Mouse (Mus musculus): Measurements from ENCODE around the gene Inpp5k. TPM values are rescaled to one million over a fixed set of nuclear protein-coding genes. Genes with fewer than 3 reads are reported as not detected.
"Not testable (repeated sequence)": the region's sequence is repeated elsewhere in the genome, so short reads cannot be mapped to it uniquely, and the experiment has no call there.

Inpp5k gene
- polyA plus RNA-seq, 3 experiments from 2014 or later: 110 to 156 (median 133) TPM

DNA sequence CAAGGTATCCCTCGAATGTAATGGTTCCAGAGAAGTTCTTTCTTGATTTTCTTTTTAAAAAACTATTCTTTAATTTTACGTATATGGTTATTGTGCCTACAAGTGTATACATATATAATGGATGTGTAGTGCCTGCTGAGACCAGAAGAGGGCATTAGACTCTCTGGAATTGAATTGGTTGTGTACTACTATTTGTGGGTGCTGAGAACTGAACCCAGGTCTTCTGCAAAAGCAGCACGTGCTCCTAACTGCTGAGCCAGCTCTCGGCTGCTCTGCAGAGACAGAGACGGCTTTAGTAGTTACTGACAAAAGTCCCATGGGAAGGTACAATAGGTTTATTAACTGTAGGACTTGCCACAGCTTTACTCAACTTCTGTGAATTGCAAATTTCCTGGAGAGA lies 53.7 kb downstream of the Inpp5k start:
- no peak for ATAC-seq

GRCm38 (mm10) chr11:75684956-75685355 lies 54.2 kb downstream of the Inpp5k start:
- no peak for ATAC-seq

DNA sequence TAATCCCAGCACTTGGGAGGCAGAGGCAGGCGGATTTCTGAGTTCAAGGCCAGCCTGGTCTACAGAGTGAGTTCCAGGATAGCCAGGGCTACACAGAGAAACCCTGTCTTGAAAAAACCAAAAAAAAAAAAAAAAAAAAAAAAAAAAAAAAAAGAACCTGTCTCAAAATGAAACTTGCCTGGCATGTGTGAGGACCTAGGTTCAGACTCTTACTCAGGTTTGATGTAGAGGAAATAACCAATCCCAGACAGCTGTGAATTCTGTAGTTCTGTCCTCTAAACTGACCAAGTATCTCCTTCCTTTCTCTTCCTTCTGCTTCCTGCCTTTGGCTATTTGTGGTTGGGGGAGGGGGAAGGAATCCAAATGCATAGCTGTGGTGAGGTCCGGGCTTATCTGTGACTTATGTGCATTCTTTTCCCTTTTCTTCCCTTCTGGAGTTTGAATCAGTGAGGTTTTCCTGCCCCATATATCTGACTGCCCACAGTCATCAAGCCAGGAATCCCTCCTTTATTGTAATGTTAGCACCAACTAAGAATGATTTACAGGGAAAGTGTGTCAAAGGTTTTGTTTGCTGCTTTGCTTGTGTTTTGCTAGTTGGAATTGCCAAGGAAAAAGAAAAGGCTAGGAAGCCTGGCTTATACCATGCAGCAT lies 56.7 kb downstream of the Inpp5k start:
- no peak for ATAC-seq

GRCm38 (mm10) chr11:75688132-75688531 lies 57.3 kb downstream of the Inpp5k start:
- ATAC-seq: no peak

- no peak for ATAC-seq
These were observed 59.2 kb downstream of the Inpp5k start for GRCm38 (mm10) chr11:75689977-75690376.

- no peak for ATAC-seq
These were observed 60.3 kb downstream of the Inpp5k start for GRCm38 (mm10) chr11:75691047-75691446.

GRCm38 (mm10) chr11:75693570-75693969 lies 62.8 kb downstream of the Inpp5k start:
- no peak for ATAC-seq

DNA sequence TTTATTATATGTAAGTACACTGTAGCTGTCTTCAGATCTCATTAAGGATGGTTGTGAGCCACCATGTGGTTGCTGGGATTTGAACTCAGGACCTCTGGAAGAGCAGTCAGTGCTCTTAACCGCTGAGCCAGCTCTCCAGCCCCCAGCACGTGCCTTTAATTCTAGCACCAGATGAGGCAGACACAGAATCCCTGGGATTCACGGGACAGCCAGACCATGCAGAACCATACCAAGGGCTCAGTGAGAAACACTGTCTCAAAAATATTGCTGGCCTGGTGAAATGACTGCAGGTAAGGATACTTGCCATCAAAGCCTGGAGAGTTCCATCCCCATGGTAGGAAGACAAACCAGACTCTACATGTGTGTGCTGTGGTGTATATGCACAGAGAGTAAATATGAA lies 66.7 kb downstream of the Inpp5k start:
- ATAC-seq: not testable (repeated sequence)

Other genes starting within 250 kb of the Inpp5k start
- 1 to 10 TPM; 3.3 to 5.0 (median 4.9) TPM for gene Serpinf1, start 208.3 kb upstream of the Inpp5k start, polyA plus RNA-seq (2017; shearing (Covaris generic))
- gene Serpinf2, start 191.4 kb upstream of the Inpp5k start, polyA plus RNA-seq (2017; shearing (Covaris generic)): not detected
- 1 to 10 TPM; 5.1 to 7.9 (median 5.2) TPM for gene Wdr81, start 176.3 kb upstream of the Inpp5k start, polyA plus RNA-seq (2017; shearing (Covaris generic))
- gene Tlcd2, start 169.3 kb upstream of the Inpp5k start, polyA plus RNA-seq (2017; shearing (Covaris generic)): 10 to 100 TPM in 2 of 3 experiments, 1 to 10 TPM in 1; 10.0 to 23.2 (median 21.3) TPM
- gene Prpf8, start 144.2 kb upstream of the Inpp5k start, polyA plus RNA-seq (2017; shearing (Covaris generic)): 10 to 100 TPM; 37.6 to 48.7 (median 43.8) TPM
- not detected for gene Rilp, start 120.9 kb upstream of the Inpp5k start, polyA plus RNA-seq (2017; shearing (Covaris generic))
- under 1 TPM; 0.18 to 0.93 (median 0.28) TPM for gene Scarf1, start 117.4 kb upstream of the Inpp5k start, polyA plus RNA-seq (2017; shearing (Covaris generic))
- gene Slc43a2, start 99.3 kb upstream of the Inpp5k start, polyA plus RNA-seq (2017; shearing (Covaris generic)): 10 to 100 TPM; 20.1 to 22.4 (median 21.6) TPM
- gene Pitpna, start 42.9 kb upstream of the Inpp5k start, polyA plus RNA-seq (2017; shearing (Covaris generic)): 10 to 100 TPM; 30.5 to 50.5 (median 40.2) TPM
- gene Myo1c, start 19.5 kb downstream of the Inpp5k start, polyA plus RNA-seq (2017; shearing (Covaris generic)): 10 to 100 TPM; 15.6 to 24.5 (median 23.1) TPM
- gene Crk, start 48.3 kb downstream of the Inpp5k start, polyA plus RNA-seq (2017; shearing (Covaris generic)): 10 to 100 TPM; 10.5 to 13.5 (median 12.0) TPM
- gene Ywhae, start 101.9 kb downstream of the Inpp5k start, polyA plus RNA-seq (2017; shearing (Covaris generic)): 100 to 1,000 TPM; 347 to 645 (median 394) TPM
- not detected for gene Doc2b, start 165.1 kb downstream of the Inpp5k start, polyA plus RNA-seq (2017; shearing (Covaris generic))

Data from inflammation-experienced regulatory T-cells, adult 6 months (primary cell).